Mouse (Mus musculus): ENCODE results near the gene Ythdf2. TPM values are rescaled to one million over a fixed set of nuclear protein-coding genes. Genes with fewer than 3 reads are reported as not detected.

Gene Ythdf2
- total RNA-seq, 2 experiments from 2014 or later, result 41.4 to 44.3 TPM

GRCm38 (mm10) chr4:132138640-132139039, 73.5 kb downstream of the Ythdf2 start:
- Histone ChIP-seq H3K4me3 (no peak overlapping the region), H3K27ac (no peak overlapping the region)
- TF ChIP-seq CTCF (IDR thresholded peaks at IDR 0.05), result peak; percentile 25
- intact Hi-C loops (cut with DNase I), result no loop called here
- no peak for DNase-seq (ENCODE audit: extremely low spot score in 1 of 2, low spot score in 2 of 2)

- Histone ChIP-seq H3K27ac (no peak overlapping the region), H3K4me3 (no peak overlapping the region)
- TF ChIP-seq CTCF (IDR thresholded peaks at IDR 0.05), result no peak
These were observed 75.1 kb downstream of the Ythdf2 start for GRCm38 (mm10) chr4:132137013-132137412.

More at GRCm38 (mm10) chr4:132137013-132137412, 75.1 kb downstream of the Ythdf2 start:
- intact Hi-C loops (cut with DNase I), result no loop called here
- no peak for DNase-seq (ENCODE audit: extremely low spot score in 1 of 2, low spot score in 2 of 2)

Small RNA genes within 50 kb of the gene (microRNA-seq; reads per million reads assigned to microRNA genes)
- 0 reads per million in 2 experiments for gene Gm22033

Other genes starting within 250 kb of the Ythdf2 start
- gene Gm10300, start 137.6 kb downstream of the Ythdf2 start, total RNA-seq (2021), result not detected
- 10 to 100 TPM; 40.7 to 41.7 TPM for gene Epb41, start 137.0 kb downstream of the Ythdf2 start, total RNA-seq (2021)
- 10 to 100 TPM; 17.9 to 21.1 TPM for gene Oprd1, start 67.8 kb downstream of the Ythdf2 start, total RNA-seq (2021)
- 10 to 100 TPM; 22.1 to 26.1 TPM for gene Gmeb1, start 49.3 kb upstream of the Ythdf2 start, total RNA-seq (2021)
- 10 to 100 TPM; 22.1 to 24.4 TPM for gene Taf12, start 62.1 kb upstream of the Ythdf2 start, total RNA-seq (2021)
- gene Rab42, start 91.1 kb upstream of the Ythdf2 start, total RNA-seq (2021), result 1 to 10 TPM; 1.6 to 2.6 TPM
- 10 to 100 TPM; 22.4 to 24.9 TPM for gene Trnau1ap, start 117.2 kb upstream of the Ythdf2 start, total RNA-seq (2021)
- gene Rcc1, start 141.3 kb upstream of the Ythdf2 start, total RNA-seq (2021), result 10 to 100 TPM; 13.0 to 14.3 TPM
- gene Phactr4, start 210.2 kb upstream of the Ythdf2 start, total RNA-seq (2021), result 1 to 10 TPM; 9.1 to 9.8 TPM